Mouse (Mus musculus): ENCODE data around the gene Bricd5.
A peak's percentile ranks its signal among the peaks of the same experiment; 100 is the strongest.

The Bricd5 gene

DNA sequence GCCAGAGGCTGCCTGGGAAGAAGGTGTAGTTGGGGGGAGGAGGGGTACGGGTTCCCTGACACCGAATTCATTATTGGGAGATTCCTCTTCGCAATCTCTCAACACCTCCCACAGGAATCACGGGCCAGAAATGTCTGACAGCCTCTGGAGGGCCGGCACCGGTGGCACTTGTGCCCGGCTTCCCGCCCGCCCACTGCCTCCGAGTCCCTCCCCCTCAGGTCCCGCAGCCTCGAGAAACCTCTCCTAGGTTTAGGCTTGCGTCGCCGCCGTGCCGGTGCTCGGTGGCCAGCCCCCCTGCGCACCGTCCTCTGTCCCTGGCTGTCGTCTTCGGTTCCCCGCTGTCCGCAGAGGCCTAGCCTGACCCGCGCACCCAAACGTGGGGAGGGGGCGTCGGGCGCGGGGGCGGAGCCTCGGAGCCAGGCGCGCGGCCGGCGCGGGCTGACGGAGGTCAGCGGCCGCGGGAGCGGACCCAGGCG lies 14.5 kb downstream of the Bricd5 start, which contains the start of gene Caskin1:
TSS of gene Caskin1 (plus strand) at position 416 of the 476 bp plus-strand sequence.
- DNase-seq, result peak; percentile 81 to 83

- peak; percentile 71 to 74 for DNase-seq
These were observed 15.1 kb downstream of the Bricd5 start for GRCm38 (mm10) chr17:24488662-24489264.

- peak; percentile 29 to 41 for DNase-seq
These were observed 15.8 kb downstream of the Bricd5 start for GRCm38 (mm10) chr17:24489265-24490030.

GRCm38 (mm10) chr17:24490399-24490798 lies 16.7 kb downstream of the Bricd5 start:
- DNase-seq, result peak in 1 of 2 experiments; percentile 6

- peak; percentile 62 to 79 for DNase-seq
These were observed 21.1 kb downstream of the Bricd5 start for GRCm38 (mm10) chr17:24494627-24495335.

GRCm38 (mm10) chr17:24495443-24495842 lies 21.8 kb downstream of the Bricd5 start:
- peak in 1 of 2 experiments; percentile 19 for DNase-seq

DNA sequence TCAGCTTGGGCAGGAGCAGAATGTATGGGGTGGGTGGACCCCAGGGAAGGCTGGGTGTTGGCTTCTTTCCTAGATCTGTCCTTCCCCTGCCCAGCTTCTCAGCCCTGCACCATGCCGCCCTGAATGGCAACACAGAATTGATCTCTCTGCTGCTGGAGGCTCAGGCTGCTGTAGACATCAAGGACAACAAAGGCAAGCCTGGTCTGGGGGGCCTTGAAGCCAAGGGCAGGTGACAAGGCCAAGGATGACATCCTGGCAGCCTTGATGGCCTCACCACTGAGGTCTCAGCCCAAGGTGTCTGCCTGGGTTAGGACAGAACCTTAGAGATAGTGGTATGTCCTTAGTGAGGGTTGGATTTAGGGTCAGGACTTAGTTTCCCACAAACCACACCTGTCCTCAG lies 22.3 kb downstream of the Bricd5 start:
- DNase-seq, result no peak

DNA sequence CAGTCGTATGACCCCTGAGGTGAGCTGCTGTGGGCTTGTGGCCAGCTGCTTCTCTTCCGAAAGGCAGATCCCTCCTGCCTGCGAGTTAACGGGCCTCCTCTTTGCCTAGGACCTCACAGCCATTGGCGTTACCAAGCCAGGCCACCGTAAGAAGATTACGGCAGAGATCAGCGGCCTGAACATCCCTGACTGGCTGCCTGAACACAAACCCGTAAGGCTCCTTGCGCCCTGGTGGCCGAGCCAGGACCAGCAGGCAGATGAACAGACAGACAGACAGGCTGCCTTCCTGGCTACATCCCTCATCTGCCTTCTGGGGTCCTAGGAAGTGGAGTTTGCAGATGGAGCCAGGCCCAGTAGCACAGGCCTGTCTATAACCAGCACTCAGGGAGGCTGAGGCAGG lies 28.5 kb downstream of the Bricd5 start:
- DNase-seq, result no peak

GRCm38 (mm10) chr17:24504085-24504484 lies 30.4 kb downstream of the Bricd5 start:
- no peak for DNase-seq

DNA sequence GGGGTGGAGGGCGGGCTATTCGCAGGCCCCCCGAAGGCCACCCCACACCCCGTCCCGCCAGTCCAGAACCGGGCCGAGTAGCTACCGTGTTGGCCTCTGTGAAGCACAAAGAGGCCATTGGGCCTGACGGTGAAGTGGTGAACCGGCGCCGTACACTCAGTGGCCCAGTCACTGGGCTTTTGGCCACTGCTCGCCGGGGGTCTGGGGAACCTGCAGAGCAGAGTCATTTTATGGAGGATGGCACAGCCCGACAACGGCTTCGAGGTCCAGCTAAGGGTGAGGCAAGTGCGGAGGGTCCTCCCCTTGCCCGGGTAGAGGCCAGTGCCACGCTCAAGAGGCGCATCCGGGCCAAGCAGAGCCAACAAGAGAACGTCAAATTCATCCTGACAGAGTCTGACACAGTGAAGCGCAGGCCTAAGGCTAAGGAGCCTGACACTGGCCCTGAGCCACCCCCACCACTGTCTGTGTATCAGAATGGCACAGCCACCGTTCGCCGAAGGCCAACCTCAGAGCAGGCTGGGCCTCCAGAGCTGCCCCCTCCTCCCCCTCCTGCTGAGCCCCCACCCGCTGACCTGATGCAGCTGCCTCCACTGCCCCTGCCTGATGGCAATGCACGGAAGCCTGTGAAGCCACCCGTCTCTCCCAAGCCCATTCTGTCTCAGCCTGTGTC lies 31.7 kb downstream of the Bricd5 start:
- peak; percentile 45 to 53 for DNase-seq

- peak; percentile 65 to 74 for DNase-seq
These were observed 32.8 kb downstream of the Bricd5 start for GRCm38 (mm10) chr17:24506332-24507070.

DNA sequence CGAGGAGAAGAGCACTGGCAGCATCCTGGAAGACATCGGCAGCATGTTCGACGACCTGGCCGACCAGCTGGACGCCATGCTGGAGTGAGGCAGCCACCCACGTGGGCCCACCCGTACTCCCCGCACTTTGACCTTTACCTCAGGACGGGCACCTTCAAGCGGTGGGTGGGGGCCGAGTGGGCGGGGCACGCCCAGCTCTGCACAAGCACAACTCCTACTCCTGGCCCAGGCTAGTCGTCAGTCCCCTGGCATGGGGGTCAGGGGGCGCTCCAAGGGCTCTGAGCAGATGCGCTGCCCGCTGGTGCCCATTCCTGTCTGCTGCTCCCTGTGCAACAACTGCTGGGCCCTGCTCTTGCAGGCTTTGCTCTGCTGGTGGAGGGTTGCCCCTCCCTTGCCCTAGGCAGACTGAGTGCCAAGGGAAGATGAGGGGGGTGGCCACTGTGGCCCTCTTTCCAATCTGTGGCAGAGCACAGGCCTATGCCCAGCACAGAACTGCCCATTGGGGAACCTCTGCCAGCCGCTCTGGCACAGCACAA lies 33.5 kb downstream of the Bricd5 start:
- DNase-seq, result peak in 1 of 2 experiments; percentile 49

DNA sequence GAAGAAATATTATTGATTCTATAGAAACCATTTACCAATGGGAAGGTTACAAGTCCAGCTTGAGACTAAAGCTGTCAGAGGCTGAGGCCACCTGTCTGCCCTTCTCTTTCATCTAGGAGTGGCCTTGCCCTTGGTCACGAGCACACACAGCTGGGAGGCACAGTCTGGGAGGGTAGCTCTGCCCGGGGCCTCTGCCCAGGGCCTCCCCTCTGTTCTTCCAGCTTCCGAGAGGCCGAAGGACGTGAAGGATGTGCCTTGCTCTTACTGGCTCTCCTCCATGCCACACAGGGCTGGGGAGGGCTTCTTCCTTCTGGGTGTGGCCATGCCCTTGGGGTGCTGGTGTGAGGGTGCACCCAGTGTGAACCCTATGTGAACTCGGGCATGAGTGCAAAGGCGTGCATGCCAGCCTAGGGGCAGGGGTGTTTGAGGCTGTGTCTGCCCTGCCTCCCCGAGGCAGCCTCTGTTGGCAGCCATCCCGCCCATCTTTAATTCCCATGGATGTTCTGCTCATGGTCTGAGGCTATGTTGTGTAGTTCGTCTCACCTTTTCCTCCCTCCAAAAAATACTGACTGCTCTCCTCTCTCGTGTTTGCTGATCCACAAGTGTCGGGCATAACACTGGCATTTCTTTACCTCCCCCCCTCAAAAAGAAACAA lies 34.2 kb downstream of the Bricd5 start:
- peak in 1 of 2 experiments; percentile 45 for DNase-seq

DNA sequence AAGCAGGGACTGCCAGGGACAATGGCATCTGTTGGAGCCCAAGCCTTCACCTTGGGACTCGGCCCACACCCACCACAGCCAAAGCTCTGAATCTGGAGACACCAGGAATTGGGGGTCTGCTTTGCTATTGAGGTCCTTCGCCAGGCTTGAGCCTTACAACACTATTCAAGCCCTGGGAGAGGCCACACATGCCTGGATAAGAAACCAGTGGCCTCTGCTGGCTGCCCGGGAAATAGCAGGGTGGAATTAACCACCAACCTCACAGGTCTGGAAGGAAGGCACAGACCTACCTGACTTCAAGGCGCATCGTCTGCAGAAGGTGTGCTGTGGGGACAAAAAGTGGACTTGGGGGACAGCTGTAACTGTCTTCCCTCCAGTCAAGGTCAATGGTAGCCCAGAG lies 39.9 kb downstream of the Bricd5 start:
- peak; percentile 79 to 84 for DNase-seq

GRCm38 (mm10) chr17:24514270-24515257 lies 40.9 kb downstream of the Bricd5 start:
- no peak for DNase-seq

GRCm38 (mm10) chr17:24520450-24520849 lies 46.8 kb downstream of the Bricd5 start:
- DNase-seq, result no peak

GRCm38 (mm10) chr17:24524734-24525133 lies 51.0 kb downstream of the Bricd5 start:
- DNase-seq, result no peak
